Mouse (Mus musculus) mesoderm, embryonic 11.5 days (tissue): ENCODE measurements around the gene Usp12.

Source experiments
- DNase-seq: peaks from one replicate; pipeline ENCODE4 v3.0.0-alpha.2; 2012; ENCODE audit warnings: low read depth, low spot score

Gene Usp12

DNA sequence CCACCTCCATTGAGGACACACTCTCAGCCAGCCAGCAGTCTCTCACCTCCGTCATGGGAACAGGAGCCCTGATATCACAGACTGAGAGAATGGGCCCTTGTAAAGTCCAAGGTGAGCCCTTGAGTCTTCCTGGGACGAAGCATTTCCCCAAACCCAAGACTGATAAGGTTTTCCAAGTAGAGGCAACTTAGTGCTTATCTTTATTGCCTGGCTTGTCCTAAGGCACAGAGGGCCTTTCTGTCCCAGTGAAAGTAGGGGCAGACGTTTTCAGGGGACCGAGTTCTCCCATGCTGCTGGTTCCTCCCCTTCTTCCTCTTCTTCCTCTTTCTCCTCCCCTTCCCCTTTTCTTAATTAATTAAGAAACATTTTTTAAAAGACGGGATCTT is 101.8 kb downstream of the Usp12 start:
- DNase-seq = no peak

DNA sequence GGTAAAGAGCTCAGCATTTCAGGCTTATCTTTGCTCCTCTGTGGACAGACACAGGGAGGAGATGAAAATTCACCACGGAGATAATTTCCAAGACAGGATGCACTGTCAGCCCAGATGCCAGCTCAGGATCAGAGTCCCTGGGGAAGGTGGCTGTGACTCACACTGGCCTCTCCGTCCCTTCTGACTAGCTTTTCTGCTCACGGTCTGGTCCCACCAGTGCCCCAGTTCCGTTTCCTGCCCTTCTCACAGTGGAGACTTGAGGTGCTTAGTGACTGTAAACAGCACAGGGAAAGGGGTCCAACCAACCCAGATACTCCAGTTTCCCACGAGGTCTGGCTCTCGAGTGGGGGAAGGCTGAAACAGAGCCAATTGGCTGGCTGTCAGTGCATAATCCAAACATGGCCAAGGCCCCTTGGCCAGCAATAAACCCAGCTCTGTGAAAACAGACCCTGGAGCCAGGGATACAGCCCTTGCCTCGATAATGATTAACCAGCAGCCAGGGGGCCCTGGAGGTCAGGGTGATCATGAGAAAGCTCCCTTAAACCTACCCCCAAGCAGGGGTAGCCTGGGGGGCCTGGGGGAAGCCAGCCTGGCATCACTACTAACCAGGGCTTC is 102.3 kb downstream of the Usp12 start:
- DNase-seq = no peak

DNA sequence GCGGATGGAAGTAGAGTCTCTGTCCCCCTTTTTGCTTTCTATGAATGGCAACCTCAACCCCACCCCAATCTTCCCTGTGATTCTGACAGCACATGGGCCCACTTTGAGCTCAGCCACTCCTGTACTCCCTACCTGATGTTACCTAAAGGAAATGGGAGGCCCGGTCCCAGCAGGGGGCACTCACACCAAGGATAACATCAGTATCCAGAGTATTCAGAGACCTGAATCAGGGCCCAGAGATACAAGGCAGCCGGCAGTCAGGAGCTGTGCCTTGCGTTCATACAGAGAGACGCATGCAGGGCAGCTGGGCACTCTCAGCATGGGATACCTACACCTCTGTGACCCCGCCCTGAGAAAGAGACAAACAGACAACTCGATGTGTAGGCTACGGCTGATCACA is 103.1 kb downstream of the Usp12 start:
- no peak for DNase-seq

DNA sequence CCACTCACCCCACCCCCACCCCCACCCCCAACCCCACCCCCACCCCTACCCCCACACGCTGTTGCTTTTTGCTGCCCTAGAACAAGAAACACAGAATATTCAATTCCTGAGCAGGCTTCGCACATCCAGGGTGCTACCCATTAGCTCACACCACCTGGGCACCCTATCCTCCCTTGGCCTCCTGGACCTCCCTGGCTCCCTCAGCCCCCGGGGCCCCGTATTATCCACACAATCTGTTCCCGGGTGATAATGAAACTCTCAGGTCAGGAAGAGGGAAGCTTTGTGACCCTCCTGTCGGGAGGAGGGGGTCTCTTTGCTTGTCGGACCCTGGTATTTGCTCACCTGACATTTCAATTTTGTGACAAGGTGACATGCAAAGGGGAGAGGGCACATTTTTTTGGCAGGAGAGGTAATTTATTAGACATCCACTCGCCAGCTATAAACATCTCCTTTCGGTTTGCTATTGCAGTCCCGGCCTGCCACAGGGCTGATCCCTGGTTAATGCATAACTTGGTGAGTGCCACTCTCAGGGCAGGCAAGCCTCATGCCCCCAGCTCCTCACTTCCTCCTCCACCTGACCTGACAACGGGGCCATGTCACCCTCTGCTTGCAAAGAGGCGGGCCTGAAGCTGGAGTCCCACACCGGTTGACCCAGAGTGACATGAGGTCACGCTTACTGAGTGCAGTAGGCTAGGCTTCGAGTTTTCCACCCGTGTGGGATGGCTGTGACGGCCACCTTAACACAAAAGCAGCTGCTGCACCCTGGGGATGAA is 107.1 kb downstream of the Usp12 start:
- no peak for DNase-seq

DNA sequence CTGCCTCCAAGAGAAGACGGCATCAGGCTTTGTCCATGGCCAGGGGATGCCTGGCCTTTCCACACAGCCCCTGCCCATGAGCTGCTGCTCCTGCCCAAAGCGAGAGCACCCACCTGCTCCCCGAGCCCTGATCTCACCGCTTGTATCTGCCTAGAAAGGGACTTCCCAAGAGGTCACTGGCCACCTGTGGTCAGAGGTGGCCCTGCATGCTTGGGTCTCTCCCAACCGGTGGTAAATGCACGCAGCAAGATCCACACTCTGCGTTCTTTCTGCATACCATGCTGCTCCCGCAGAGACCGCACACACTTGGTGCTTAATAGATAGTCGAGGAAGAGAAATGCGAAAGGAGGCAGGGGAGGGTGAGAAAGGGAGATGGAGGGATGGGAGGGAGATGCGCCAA is 107.9 kb downstream of the Usp12 start:
- DNase-seq = no peak
